Mouse (Mus musculus): ENCODE measurements at regions not wholly inside any gene's neighbourhood (a gene's known extent, or its start where the extent isn't known, plus 50 kb on each side); places are given as distances from the start of the nearest gene placed in this dataset.

- Histone ChIP-seq H3K27me3 (ENCODE audit: control insufficient read depth, insufficient read depth, low read depth, low read length) (no peaks in the 10 kb centered on the region), H3K4me1 (ENCODE audit: control insufficient read depth, insufficient read depth, low read length) (no peaks in the 10 kb centered on the region), H3K9me3 (replicated peaks; ENCODE audit: control insufficient read depth, low read length, poor library complexity, severe bottlenecking) (no peaks in the 10 kb centered on the region), H3K36me3 (ENCODE audit: control insufficient read depth, insufficient read depth, low read length) (no peaks in the 10 kb centered on the region), H3K27ac (ENCODE audit: low read length) (no peak overlapping the region), H3K4me3 (ENCODE audit: low read depth, low read length) (no peak overlapping the region), H3K9ac (ENCODE audit: low read depth, low read length) (no peak overlapping the region), H3K4me2 (ENCODE audit: low read length) (no peak overlapping the region)
- no peak for ATAC-seq
- 50% methylated on average over 7 of the region's 7 CpGs for WGBS
Measured at GRCm38 (mm10) chr9:43427007-43427406, 116.4 kb downstream of the Trim29 start.

- no peak overlapping the region for H3K27ac ChIP-seq (ENCODE audit: low read length)
- ATAC-seq = no peak
- peaks cover 8% of the 10 kb centered on the region for H3K4me1 ChIP-seq (ENCODE audit: control insufficient read depth, insufficient read depth, low read length)
- WGBS = 72% methylated on average over 3 of the region's 3 CpGs
- no peaks in the 10 kb centered on the region for H3K27me3 ChIP-seq (ENCODE audit: control insufficient read depth, insufficient read depth, low read depth, low read length)
- no peak overlapping the region for H3K9ac ChIP-seq (ENCODE audit: low read depth, low read length)
- no peaks in the 10 kb centered on the region for H3K36me3 ChIP-seq (ENCODE audit: control insufficient read depth, insufficient read depth, low read length)
- H3K9me3 ChIP-seq (replicated peaks; ENCODE audit: control insufficient read depth, low read length, poor library complexity, severe bottlenecking) = no peaks in the 10 kb centered on the region
- no peak overlapping the region for H3K4me3 ChIP-seq (ENCODE audit: low read depth, low read length)
- H3K4me2 ChIP-seq (ENCODE audit: low read length) = no peak overlapping the region
Measured at GRCm38 (mm10) chr9:43433953-43434352, 123.3 kb downstream of the Trim29 start.

- H3K4me1 ChIP-seq (ENCODE audit: control insufficient read depth, insufficient read depth, low read length) = peaks cover 3% of the 10 kb centered on the region
Measured at GRCm38 (mm10) chr9:43438476-43438875, 127.8 kb downstream of the Trim29 start.

GRCm38 (mm10) chr9:43440959-43441510, 130.4 kb downstream of the Trim29 start:
- Histone ChIP-seq H3K27me3 (ENCODE audit: control insufficient read depth, insufficient read depth, low read depth, low read length) (no peaks in the 10 kb centered on the region), H3K9ac (ENCODE audit: low read depth, low read length) (no peak overlapping the region), H3K27ac (ENCODE audit: low read length) (no peak overlapping the region), H3K4me3 (ENCODE audit: low read depth, low read length) (no peak overlapping the region), H3K9me3 (replicated peaks; ENCODE audit: control insufficient read depth, low read length, poor library complexity, severe bottlenecking) (no peaks in the 10 kb centered on the region), H3K36me3 (ENCODE audit: control insufficient read depth, insufficient read depth, low read length) (no peaks in the 10 kb centered on the region), H3K4me1 (ENCODE audit: control insufficient read depth, insufficient read depth, low read length) (no peaks in the 10 kb centered on the region), H3K4me2 (ENCODE audit: low read length) (no peak overlapping the region)
- 51% methylated on average over 5 of the region's 5 CpGs for WGBS
- ATAC-seq = no peak

More at GRCm38 (mm10) chr9:43438476-43438875, 127.8 kb downstream of the Trim29 start:
- 81% methylated on average over 11 of the region's 11 CpGs for WGBS
- H3K4me2 ChIP-seq (ENCODE audit: low read length) = no peak overlapping the region
- no peak for ATAC-seq
- H3K9me3 ChIP-seq (replicated peaks; ENCODE audit: control insufficient read depth, low read length, poor library complexity, severe bottlenecking) = no peaks in the 10 kb centered on the region
- no peaks in the 10 kb centered on the region for H3K27me3 ChIP-seq (ENCODE audit: control insufficient read depth, insufficient read depth, low read depth, low read length)
- no peak overlapping the region for H3K27ac ChIP-seq (ENCODE audit: low read length)
- no peak overlapping the region for H3K9ac ChIP-seq (ENCODE audit: low read depth, low read length)
- no peak overlapping the region for H3K4me3 ChIP-seq (ENCODE audit: low read depth, low read length)
- no peaks in the 10 kb centered on the region for H3K36me3 ChIP-seq (ENCODE audit: control insufficient read depth, insufficient read depth, low read length)

- ATAC-seq = no peak
- Histone ChIP-seq H3K4me3 (ENCODE audit: low read depth, low read length) (no peak overlapping the region), H3K4me2 (ENCODE audit: low read length) (no peak overlapping the region), H3K27me3 (ENCODE audit: control insufficient read depth, insufficient read depth, low read depth, low read length) (no peaks in the 10 kb centered on the region), H3K36me3 (ENCODE audit: control insufficient read depth, insufficient read depth, low read length) (no peaks in the 10 kb centered on the region), H3K9me3 (replicated peaks; ENCODE audit: control insufficient read depth, low read length, poor library complexity, severe bottlenecking) (no peaks in the 10 kb centered on the region), H3K9ac (ENCODE audit: low read depth, low read length) (no peak overlapping the region), H3K4me1 (ENCODE audit: control insufficient read depth, insufficient read depth, low read length) (no peaks in the 10 kb centered on the region), H3K27ac (ENCODE audit: low read length) (no peak overlapping the region)
- 100% methylated on average over 1 of the region's 1 CpGs for whole genome bisulfite sequencing
Measured at GRCm38 (mm10) chr9:43445491-43445890, 134.8 kb downstream of the Trim29 start.

GRCm38 (mm10) chr9:43447372-43447771, 136.7 kb downstream of the Trim29 start:
- H3K4me1 ChIP-seq (ENCODE audit: control insufficient read depth, insufficient read depth, low read length) = no peaks in the 10 kb centered on the region
- H3K36me3 ChIP-seq (ENCODE audit: control insufficient read depth, insufficient read depth, low read length) = no peaks in the 10 kb centered on the region
- no peaks in the 10 kb centered on the region; the same call in 1 of the 2 replicates for H3K27me3 ChIP-seq (ENCODE audit: control insufficient read depth, insufficient read depth, low read depth, low read length)
- H3K4me2 ChIP-seq (ENCODE audit: low read length) = no peak overlapping the region
- ATAC-seq = no peak
- 76% methylated on average over 7 of the region's 7 CpGs for WGBS
- no peak overlapping the region for H3K27ac ChIP-seq (ENCODE audit: low read length)
- no peaks in the 10 kb centered on the region for H3K9me3 ChIP-seq (replicated peaks; ENCODE audit: control insufficient read depth, low read length, poor library complexity, severe bottlenecking)
- H3K4me3 ChIP-seq (ENCODE audit: low read depth, low read length) = no peak overlapping the region
- no peak overlapping the region for H3K9ac ChIP-seq (ENCODE audit: low read depth, low read length)

GRCm38 (mm10) chr9:43448981-43449380, 138.3 kb downstream of the Trim29 start:
- Histone ChIP-seq H3K9ac (ENCODE audit: low read depth, low read length) (no peak overlapping the region), H3K27me3 (ENCODE audit: control insufficient read depth, insufficient read depth, low read depth, low read length) (no peaks in the 10 kb centered on the region; the same call in 1 of the 2 replicates), H3K36me3 (ENCODE audit: control insufficient read depth, insufficient read depth, low read length) (no peaks in the 10 kb centered on the region), H3K27ac (ENCODE audit: low read length) (no peak overlapping the region), H3K9me3 (replicated peaks; ENCODE audit: control insufficient read depth, low read length, poor library complexity, severe bottlenecking) (no peaks in the 10 kb centered on the region), H3K4me1 (ENCODE audit: control insufficient read depth, insufficient read depth, low read length) (peaks cover 5% of the 10 kb centered on the region), H3K4me3 (ENCODE audit: low read depth, low read length) (no peak overlapping the region), H3K4me2 (ENCODE audit: low read length) (no peak overlapping the region)
- WGBS = 71% methylated on average over 5 of the region's 5 CpGs
- ATAC-seq = no peak

- WGBS = 4% methylated on average over 14 of the region's 14 CpGs
- H3K36me3 ChIP-seq (ENCODE audit: control insufficient read depth, insufficient read depth, low read length) = no peaks in the 10 kb centered on the region
- no peak overlapping the region; the same call in 1 of the 2 replicates for H3K4me3 ChIP-seq (ENCODE audit: low read depth, low read length)
- H3K27me3 ChIP-seq (ENCODE audit: control insufficient read depth, insufficient read depth, low read depth, low read length) = no peaks in the 10 kb centered on the region; the same call in none of the 2 replicates
- peak; percentile 82 for ATAC-seq
- H3K4me2 ChIP-seq (ENCODE audit: low read length) = peak overlapping the region; percentile 44
- peaks cover 14% of the 10 kb centered on the region for H3K4me1 ChIP-seq (ENCODE audit: control insufficient read depth, insufficient read depth, low read length)
- H3K27ac ChIP-seq (ENCODE audit: low read length) = 0 out of 2 replicates have a peak overlapping the region, but pooled peaks have one; percentile 17
- no peak overlapping the region for H3K9ac ChIP-seq (ENCODE audit: low read depth, low read length)
- no peaks in the 10 kb centered on the region for H3K9me3 ChIP-seq (replicated peaks; ENCODE audit: control insufficient read depth, low read length, poor library complexity, severe bottlenecking)
Measured at GRCm38 (mm10) chr9:43453953-43454582, 143.4 kb downstream of the Trim29 start.

GRCm38 (mm10) chr9:43457736-43458135, 147.1 kb downstream of the Trim29 start:
- Histone ChIP-seq H3K9me3 (replicated peaks; ENCODE audit: control insufficient read depth, low read length, poor library complexity, severe bottlenecking) (no peaks in the 10 kb centered on the region), H3K36me3 (ENCODE audit: control insufficient read depth, insufficient read depth, low read length) (no peaks in the 10 kb centered on the region), H3K4me3 (ENCODE audit: low read depth, low read length) (no peak overlapping the region), H3K27me3 (ENCODE audit: control insufficient read depth, insufficient read depth, low read depth, low read length) (no peaks in the 10 kb centered on the region; the same call in none of the 2 replicates), H3K9ac (ENCODE audit: low read depth, low read length) (no peak overlapping the region), H3K27ac (ENCODE audit: low read length) (no peak overlapping the region), H3K4me2 (ENCODE audit: low read length) (no peak overlapping the region), H3K4me1 (ENCODE audit: control insufficient read depth, insufficient read depth, low read length) (peaks cover 19% of the 10 kb centered on the region)
- ATAC-seq = no peak
- 93% methylated on average over 2 of the region's 2 CpGs for WGBS
